Mouse (Mus musculus) megakaryocyte, embryonic 14.5 days (primary cell): Measurements from ENCODE around the gene Arsb.

ENCODE experiments used
- FLI1 ChIP-seq: IDR thresholded peaks from 2 replicates; pipeline ENCODE4 v1.6.1; 2012; ENCODE audit warnings: low read length, inconsistent platforms, mixed read lengths
- GATA1 ChIP-seq: IDR thresholded peaks from 3 replicates; pipeline ENCODE4 v1.6.1; 2012; ENCODE audit warnings: mixed read lengths, low read length, inconsistent platforms, borderline replicate concordance

GRCm38 (mm10) chr13:93787647-93788046 lies 16.2 kb downstream of the Arsb start:
- TF ChIP-seq GATA1 (no peak), FLI1 (no peak)
